Mouse (Mus musculus) heart, adult 2 months (tissue): ENCODE measurements at regions not wholly inside any gene's neighbourhood (a gene's known extent, or its start where the extent isn't known, plus 50 kb on each side); places are given as distances from the start of the nearest gene placed in this dataset.

ENCODE experiments used
- DNase-seq, 2 experiments: peaks; one replicate each; pipeline ENCODE4 v3.0.0; 2021
- H3K27ac ChIP-seq: fragments of 200-600 bp; 2 replicates; pipeline ENCODE4 v1.8.1; 2022
- H3K27me3 ChIP-seq: fragments of 200-500 bp; 2 replicates; pipeline ENCODE4 v1.6.1; 2012; ENCODE audit warnings: mild to moderate bottlenecking, low read length, inconsistent platforms, mixed read lengths; ENCODE audit not compliant: control insufficient read depth, insufficient read depth
- H3K36me3 ChIP-seq: fragments of 200-500 bp; 2 replicates; pipeline ENCODE4 v1.6.1; 2012; ENCODE audit warnings: low read length, inconsistent platforms; ENCODE audit not compliant: control insufficient read depth, insufficient read depth
- H3K4me1 ChIP-seq: fragments of 200-500 bp; 2 replicates; pipeline ENCODE4 v1.6.1; 2011; ENCODE audit warnings: low read length; ENCODE audit not compliant: control insufficient read depth, insufficient read depth
- H3K4me3 ChIP-seq: fragments of 200-600 bp; 2 replicates; pipeline ENCODE4 v1.8.1; 2022
- H3K79me2 ChIP-seq: fragments of 200-500 bp; replicated peaks from 2 replicates; pipeline ENCODE4 v1.6.1; 2012; ENCODE audit warnings: mild to moderate bottlenecking, inconsistent platforms, low read length, moderate library complexity, mixed read lengths; ENCODE audit not compliant: control insufficient read depth, insufficient read depth
- H3K9ac ChIP-seq: fragments of 200-500 bp; 2 replicates; pipeline ENCODE4 v1.6.1; 2012; ENCODE audit warnings: low read depth, mild to moderate bottlenecking, control low read depth, inconsistent platforms, low read length, mixed read lengths
- CTCF ChIP-seq: fragments of 200-600 bp; IDR thresholded peaks from 2 replicates; pipeline ENCODE4 v1.8.1; 2022; ENCODE audit warnings: antibody characterized with exemption, mild to moderate bottlenecking, moderate library complexity
- EP300 ChIP-seq: fragments of 200-500 bp; IDR thresholded peaks from 2 replicates; pipeline ENCODE4 v1.6.1; 2011; ENCODE audit warnings: low read depth, low read length, control low read depth; ENCODE audit not compliant: insufficient read depth
- POLR2A ChIP-seq: fragments of 200-500 bp; IDR thresholded peaks from 2 replicates; pipeline ENCODE4 v1.6.1; 2011; ENCODE audit warnings: mild to moderate bottlenecking, low read depth, low read length, control low read depth; ENCODE audit not compliant: insufficient read depth
- WGBS: fragments of 180-500 bp; shearing (Covaris S2); methylation state at CpG from one replicate; pipeline ENCODE4 v1.1.7; 2018; 5-methylcytosine and 5-hydroxymethylcytosine counted together
- intact Hi-C: fragments of 180-260 bp; cut with DNase I; formaldehyde crosslinking; loops from one replicate; pipeline ENCODE4 v1.15.1; 2025

DNA sequence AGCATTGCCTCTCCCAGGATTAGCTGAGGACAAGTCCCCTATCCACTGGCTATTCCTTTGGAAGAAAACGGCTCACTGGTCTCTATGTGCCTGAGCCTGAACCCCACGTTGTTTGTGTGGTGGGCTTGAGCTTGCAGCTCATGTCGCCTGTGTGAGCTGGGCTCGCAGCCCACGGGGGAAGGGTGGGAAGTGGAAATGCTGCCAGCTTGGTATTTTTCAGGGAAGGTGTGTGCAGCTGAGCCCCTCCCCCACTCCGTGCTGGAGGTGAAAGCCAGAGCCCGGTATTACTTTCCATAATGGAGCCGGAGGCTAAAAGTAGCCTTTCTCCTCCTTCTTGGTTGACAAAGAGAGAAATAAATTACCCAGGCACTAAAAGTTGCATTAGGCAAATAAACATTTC lies 180.5 kb upstream of the Zc3h12a start:
- H3K4me3 ChIP-seq: no peak overlapping the region
- no peak overlapping the region for H3K9ac ChIP-seq
- intact Hi-C loops: no loop called here
- no peak for DNase-seq
- H3K27me3 ChIP-seq: no peaks in the 10 kb centered on the region
- H3K27ac ChIP-seq: no peak overlapping the region
- no peak for TF ChIP-seq CTCF
- TF ChIP-seq POLR2A: no peak
- TF ChIP-seq EP300: no peak
- no peaks in the 10 kb centered on the region for H3K36me3 ChIP-seq
- H3K4me1 ChIP-seq: no peaks in the 10 kb centered on the region
- no peaks in the 10 kb centered on the region for H3K79me2 ChIP-seq
- WGBS: 50% methylated on average over 8 of the region's 8 CpGs

GRCm38 (mm10) chr4:125305766-125306165 lies 178.1 kb upstream of the Zc3h12a start:
- intact Hi-C loops: no loop called here
- 69% methylated on average over 6 of the region's 6 CpGs for WGBS
- H3K79me2 ChIP-seq: no peaks in the 10 kb centered on the region
- H3K4me3 ChIP-seq: no peak overlapping the region
- no peak overlapping the region for H3K27ac ChIP-seq
- H3K4me1 ChIP-seq: no peaks in the 10 kb centered on the region
- no peak for TF ChIP-seq EP300
- no peak for DNase-seq
- H3K36me3 ChIP-seq: no peaks in the 10 kb centered on the region
- no peak overlapping the region for H3K9ac ChIP-seq
- H3K27me3 ChIP-seq: no peaks in the 10 kb centered on the region

DNA sequence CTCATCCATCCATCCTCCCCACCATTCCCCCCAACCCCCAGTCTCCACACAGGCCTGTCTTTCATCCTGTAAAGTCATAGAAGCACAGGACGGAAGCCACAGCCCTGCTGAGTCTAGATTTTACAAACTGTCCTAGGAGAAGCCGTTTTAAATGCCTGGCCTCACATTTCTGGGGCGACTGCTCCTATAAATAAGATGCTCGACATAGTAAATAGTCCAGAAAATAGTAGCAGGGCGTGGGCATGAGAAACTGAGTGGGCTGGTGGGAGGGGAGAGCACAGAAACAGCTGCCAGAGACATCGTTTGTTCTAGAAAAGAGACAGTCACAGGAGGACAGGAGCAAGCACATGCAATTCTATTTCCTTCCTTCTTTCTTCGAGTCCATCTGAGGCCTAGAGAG lies 175.0 kb upstream of the Zc3h12a start:
- H3K79me2 ChIP-seq: no peaks in the 10 kb centered on the region
- H3K4me3 ChIP-seq: no peak overlapping the region
- DNase-seq: no peak
- no peaks in the 10 kb centered on the region for H3K36me3 ChIP-seq
- intact Hi-C loops: no loop called here
- H3K27me3 ChIP-seq: no peaks in the 10 kb centered on the region; the same call in 1 of the 2 replicates
- no peak for TF ChIP-seq POLR2A
- no peak for TF ChIP-seq EP300
- TF ChIP-seq CTCF: no peak
- no peak overlapping the region for H3K27ac ChIP-seq
- WGBS: 54% methylated on average over 7 of the region's 7 CpGs
- no peaks in the 10 kb centered on the region for H3K4me1 ChIP-seq
- no peak overlapping the region for H3K9ac ChIP-seq

- Histone ChIP-seq H3K4me3 (no peak overlapping the region), H3K36me3 (no peaks in the 10 kb centered on the region)
- 26% methylated on average over 33 of the region's 33 CpGs for WGBS
Observed at GRCm38 (mm10) chr4:125300503-125301457, 173.1 kb upstream of the Zc3h12a start.

DNA sequence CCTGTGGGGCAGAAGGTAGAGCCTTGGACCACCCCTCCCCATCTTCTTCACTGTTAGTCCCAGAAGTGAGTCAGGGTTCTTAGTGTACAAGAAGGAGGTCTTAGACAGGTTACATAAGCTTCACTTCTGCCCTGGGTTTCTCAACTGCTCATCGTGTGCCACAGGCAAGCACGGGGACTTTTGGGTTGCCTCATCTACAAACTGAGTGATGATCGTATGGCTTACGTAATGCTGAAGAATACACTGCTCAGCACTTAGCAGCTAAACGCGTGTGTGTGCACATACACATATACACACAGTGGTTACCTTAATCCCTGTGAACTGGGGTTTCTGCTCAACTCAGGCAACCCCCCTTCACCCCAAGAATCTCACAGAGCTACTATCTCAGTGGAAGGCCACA lies 163.1 kb upstream of the Zc3h12a start:
- H3K27ac ChIP-seq: no peak overlapping the region
- 74% methylated on average over 6 of the region's 6 CpGs for WGBS

More at GRCm38 (mm10) chr4:125300503-125301457, 173.1 kb upstream of the Zc3h12a start:
- peak; percentile 10 to 43 for DNase-seq
- no peak for TF ChIP-seq CTCF
- no peak for TF ChIP-seq EP300
- no peak for TF ChIP-seq POLR2A
- Histone ChIP-seq H3K79me2 (no peaks in the 10 kb centered on the region), H3K9ac (no peak overlapping the region), H3K27ac (no peak overlapping the region), H3K4me1 (no peaks in the 10 kb centered on the region), H3K27me3 (no peaks in the 10 kb centered on the region; the same call in 1 of the 2 replicates)
- intact Hi-C loops: no loop called here

GRCm38 (mm10) chr4:125289709-125290108 lies 162.1 kb upstream of the Zc3h12a start:
- Histone ChIP-seq H3K27ac (no peak overlapping the region), H3K36me3 (no peaks in the 10 kb centered on the region), H3K4me1 (no peaks in the 10 kb centered on the region), H3K27me3 (no peaks in the 10 kb centered on the region), H3K9ac (no peak overlapping the region), H3K4me3 (no peak overlapping the region), H3K79me2 (no peaks in the 10 kb centered on the region)
- WGBS: 3% methylated on average over 1 of the region's 1 CpGs
- no peak for TF ChIP-seq EP300
- no peak for TF ChIP-seq POLR2A
- no peak for TF ChIP-seq CTCF
- no peak for DNase-seq
- intact Hi-C loops: no loop called here

More for the DNA sequence above, 163.1 kb upstream of the Zc3h12a start:
- no peaks in the 10 kb centered on the region for H3K4me1 ChIP-seq
- H3K27me3 ChIP-seq: no peaks in the 10 kb centered on the region
- no peaks in the 10 kb centered on the region for H3K79me2 ChIP-seq
- H3K9ac ChIP-seq: no peak overlapping the region
- H3K36me3 ChIP-seq: no peaks in the 10 kb centered on the region
- DNase-seq: no peak
- intact Hi-C loops: no loop called here
- H3K4me3 ChIP-seq: no peak overlapping the region
- TF ChIP-seq CTCF (no peak), POLR2A (no peak), EP300 (no peak)
